Mouse (Mus musculus) kidney, adult 2 months (tissue): ENCODE data around the gene AI837181. TPM values are rescaled to one million over a fixed set of nuclear protein-coding genes. Genes with fewer than 3 reads are reported as not detected.

Experiments used
- DNase-seq: peaks from one replicate; pipeline ENCODE4 v3.0.0; 2021
- H3K27ac ChIP-seq: fragments of 200-500 bp; 2 replicates; pipeline ENCODE4 v1.5.1; 2012; ENCODE audit warnings: low read depth, low read length, control low read depth, inconsistent platforms; ENCODE audit not compliant: insufficient read depth
- H3K27me3 ChIP-seq: fragments of 200-500 bp; replicated peaks from 2 replicates; pipeline ENCODE4 v1.6.1; 2012; ENCODE audit warnings: mild to moderate bottlenecking, moderate library complexity, low read length, inconsistent platforms; ENCODE audit not compliant: control insufficient read depth, insufficient read depth
- H3K36me3 ChIP-seq: fragments of 200-500 bp; 2 replicates; pipeline ENCODE4 v1.6.1; 2012; ENCODE audit warnings: mild to moderate bottlenecking, moderate library complexity, low read length, inconsistent platforms; ENCODE audit not compliant: control insufficient read depth, insufficient read depth
- H3K4me1 ChIP-seq: fragments of 200-500 bp; 2 replicates; pipeline ENCODE4 v1.6.1; 2011; ENCODE audit warnings: low read length; ENCODE audit not compliant: control insufficient read depth, insufficient read depth
- H3K4me3 ChIP-seq: fragments of 200-500 bp; 2 replicates; pipeline ENCODE4 v1.5.1; 2011; ENCODE audit warnings: mild to moderate bottlenecking, low read depth, low read length, control low read depth; ENCODE audit not compliant: insufficient read depth
- CTCF ChIP-seq: fragments of 200-500 bp; conservative IDR thresholded peaks from 2 replicates; pipeline ENCODE4 v1.5.1; 2011; ENCODE audit warnings: low read depth, mild to moderate bottlenecking, control low read depth, low read length, moderate library complexity, mixed read lengths; ENCODE audit not compliant: insufficient read depth, insufficient read length
- POLR2A ChIP-seq: fragments of 200-500 bp; IDR thresholded peaks from one replicate; pipeline ENCODE4 v1.6.1; 2011; ENCODE audit warnings: low read depth, low read length, control low read depth
- WGBS: fragments of 180-500 bp; shearing (Covaris S2); methylation state at CpG from one replicate; pipeline ENCODE4 v1.1.7; 2018; 5-methylcytosine and 5-hydroxymethylcytosine counted together
- polyA plus RNA-seq: library from polyadenylated mRNA; depleted of rRNA; stranded (reverse); fragments of >200 nt; gene quantifications from 2 replicates; pipeline ENCODE4 v1.2.3, GENCODE M21; 2012

The AI837181 gene
- polyA plus RNA-seq, 1 experiment, result 71.4 TPM

GRCm38 (mm10) chr19:5430408-5430807 lies 5.5 kb downstream of the AI837181 start:
- Histone ChIP-seq H3K27me3 (no peaks in the 10 kb centered on the region), H3K4me1 (peaks cover 20% of the 10 kb centered on the region), H3K27ac (no peak overlapping the region), H3K36me3 (no peaks in the 10 kb centered on the region; the same call in 1 of the 2 replicates), H3K4me3 (no peak overlapping the region)
- TF ChIP-seq CTCF, result no peak
- TF ChIP-seq POLR2A, result no peak
- 73% methylated on average over 1 of the region's 1 CpGs for WGBS
- DNase-seq, result no peak

GRCm38 (mm10) chr19:5431911-5432464 lies 7.0 kb downstream of the AI837181 start:
- no peak overlapping the region for H3K4me3 ChIP-seq
- H3K4me1 ChIP-seq, result peaks cover 9% of the 10 kb centered on the region; the same call in 1 of the 2 replicates
- H3K27ac ChIP-seq, result no peak overlapping the region
- no peak for DNase-seq
- WGBS, result 81% methylated on average over 4 of the region's 4 CpGs
- no peaks in the 10 kb centered on the region for H3K27me3 ChIP-seq
- no peak for TF ChIP-seq POLR2A
- TF ChIP-seq CTCF, result no peak
- no peaks in the 10 kb centered on the region; the same call in 1 of the 2 replicates for H3K36me3 ChIP-seq

- TF ChIP-seq CTCF, result peak; percentile 65
- TF ChIP-seq POLR2A, result no peak
- DNase-seq, result peak; percentile 83
- Histone ChIP-seq H3K36me3 (no peaks in the 10 kb centered on the region), H3K4me1 (peaks cover 9% of the 10 kb centered on the region; the same call in 1 of the 2 replicates), H3K27ac (peak overlapping the region; percentile 49), H3K27me3 (no peaks in the 10 kb centered on the region), H3K4me3 (peak overlapping the region; percentile 48)
- 2% methylated on average over 16 of the region's 16 CpGs for WGBS
These were observed 8.3 kb downstream of the AI837181 start for GRCm38 (mm10) chr19:5432992-5433852.

GRCm38 (mm10) chr19:5433951-5434350 lies 9.0 kb downstream of the AI837181 start:
- 69% methylated on average over 7 of the region's 7 CpGs for whole genome bisulfite sequencing
- no peak for DNase-seq
- H3K36me3 ChIP-seq, result no peaks in the 10 kb centered on the region
- H3K27ac ChIP-seq, result peak overlapping the region; percentile 10; the same call in 1 of the 2 replicates
- H3K27me3 ChIP-seq, result no peaks in the 10 kb centered on the region
- no peak overlapping the region for H3K4me3 ChIP-seq
- peaks cover 9% of the 10 kb centered on the region; the same call in 1 of the 2 replicates for H3K4me1 ChIP-seq
- TF ChIP-seq POLR2A (no peak), CTCF (no peak)

GRCm38 (mm10) chr19:5444371-5444908 lies 19.5 kb downstream of the AI837181 start:
- no peak for TF ChIP-seq CTCF
- WGBS, result 58% methylated on average over 9 of the region's 9 CpGs
- Histone ChIP-seq H3K4me3 (no peak overlapping the region), H3K4me1 (0 out of 2 replicates have a peak, but pooled peaks cover 10% of the 10 kb centered on the region), H3K27me3 (peaks cover 4% of the 10 kb centered on the region), H3K27ac (no peak overlapping the region), H3K36me3 (no peaks in the 10 kb centered on the region)
- no peak for DNase-seq

GRCm38 (mm10) chr19:5444954-5445353 lies 20.0 kb downstream of the AI837181 start:
- DNase-seq, result peak; percentile 74
- 14% methylated on average over 7 of the region's 7 CpGs for WGBS
- H3K36me3 ChIP-seq, result no peaks in the 10 kb centered on the region
- no peak overlapping the region for H3K27ac ChIP-seq
- H3K4me1 ChIP-seq, result 0 out of 2 replicates have a peak, but pooled peaks cover 10% of the 10 kb centered on the region
- TF ChIP-seq CTCF, result no peak
- no peak for TF ChIP-seq POLR2A
- H3K4me3 ChIP-seq, result no peak overlapping the region
- peaks cover 4% of the 10 kb centered on the region for H3K27me3 ChIP-seq

GRCm38 (mm10) chr19:5445747-5446146 lies 20.8 kb downstream of the AI837181 start:
- Histone ChIP-seq H3K36me3 (no peaks in the 10 kb centered on the region), H3K27me3 (peaks cover 4% of the 10 kb centered on the region), H3K27ac (no peak overlapping the region), H3K4me1 (0 out of 2 replicates have a peak, but pooled peaks cover 10% of the 10 kb centered on the region), H3K4me3 (no peak overlapping the region)
- DNase-seq, result no peak
- 96% methylated on average over 5 of the region's 5 CpGs for WGBS
- TF ChIP-seq POLR2A (no peak), CTCF (no peak)
